Mouse (Mus musculus): ENCODE results near the gene Duxbl1. TPM values are rescaled to one million over a fixed set of nuclear protein-coding genes. Genes with fewer than 3 reads are reported as not detected.

Gene Duxbl1
- 4.6 and 5.0 TPM in 2 replicates for polyA plus RNA-seq (2012; rRNA removed)

DNA sequence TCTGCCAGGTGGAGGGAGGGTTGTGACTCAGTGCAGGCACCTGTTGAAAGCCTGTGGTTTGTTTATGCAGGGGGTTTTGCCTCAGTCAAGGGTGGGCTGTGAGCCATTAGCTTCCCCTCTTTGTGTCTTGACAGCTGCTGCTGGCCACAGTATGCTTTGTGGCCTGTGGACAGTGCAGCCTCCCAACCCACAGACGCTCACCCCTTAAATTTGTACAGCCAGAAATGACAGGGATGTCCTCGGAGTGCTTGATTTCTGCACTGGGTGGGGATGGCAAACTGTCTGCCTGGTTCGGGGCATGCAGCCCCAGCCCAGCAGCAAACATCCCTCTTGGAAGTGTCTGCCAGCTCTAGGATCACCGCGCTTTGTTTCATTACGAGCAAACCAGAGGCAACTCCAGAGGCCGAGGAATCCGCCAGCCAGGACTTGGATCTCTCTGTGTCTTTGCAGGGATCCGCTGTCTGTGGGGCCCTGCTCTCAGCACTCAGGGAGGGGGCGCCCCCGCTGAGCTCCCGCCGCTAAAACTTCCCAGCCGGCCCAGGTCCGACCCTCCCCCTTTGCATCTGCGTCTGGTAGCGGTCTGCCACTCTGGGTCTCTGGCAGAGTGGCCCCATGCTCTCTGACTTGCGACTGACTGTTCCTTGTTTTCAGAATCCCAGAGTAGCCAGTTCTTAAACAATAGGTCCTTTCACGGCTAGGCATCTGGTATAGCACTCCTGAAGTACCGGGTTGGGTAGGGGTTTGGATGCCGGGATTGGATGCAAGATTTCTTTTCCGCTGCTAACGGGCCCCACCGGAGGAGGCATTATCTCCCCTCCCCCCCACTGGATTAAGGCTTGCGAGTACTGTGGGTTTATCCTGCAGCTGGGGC lies at the start of gene Duxbl1:
TSS of gene Duxbl1 (plus strand) at position 207 of the 871 bp plus-strand sequence.

DNA sequence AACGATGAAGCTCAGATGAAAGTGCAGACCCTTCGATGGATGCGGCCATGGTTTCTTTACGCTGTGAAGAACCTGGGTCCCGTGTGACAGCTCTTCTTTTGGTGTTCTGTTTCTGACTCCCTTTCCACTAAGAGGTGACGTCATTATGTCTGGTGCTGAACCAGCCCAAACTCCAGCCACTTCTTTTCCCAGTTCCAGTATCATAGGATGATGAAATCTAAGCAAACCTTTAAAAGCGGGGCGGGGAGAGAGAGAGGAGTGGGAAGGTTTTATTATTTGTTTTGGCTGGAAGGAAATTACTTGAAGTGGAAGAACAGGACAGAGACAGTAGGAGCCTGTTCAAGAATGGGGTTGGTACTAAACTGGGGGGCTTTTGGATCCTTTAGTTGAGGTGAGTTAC lies 40.4 kb upstream of the Duxbl1 start, which contains the start of gene Cphx1:
TSS of gene Cphx1 (plus strand) at position 301 of the 400 bp plus-strand sequence.

Other genes with a start within 250 kb of the Duxbl1 start
- 17.2 and 19.2 TPM in 2 replicates for gene Zcchc24, start 209.5 kb upstream of the Duxbl1 start, polyA plus RNA-seq (2012; rRNA removed)
- gene Anxa11, start 136.4 kb upstream of the Duxbl1 start, polyA plus RNA-seq (2012; rRNA removed): 3.5 and 4.2 TPM in 2 replicates
- 0.70 TPM in 1 of 2 replicates, not detected in the other for gene Plac9a, start 75.5 kb upstream of the Duxbl1 start, polyA plus RNA-seq (2012; rRNA removed)
- 3.6 and 4.5 TPM in 2 replicates for gene Tmem254a, start 50.9 kb upstream of the Duxbl1 start, polyA plus RNA-seq (2012; rRNA removed)
- 0.05 and 0.11 TPM in 2 replicates for gene Cphx1, start 40.3 kb upstream of the Duxbl1 start, polyA plus RNA-seq (2012; rRNA removed)
- gene Gm9780, start 64.1 kb downstream of the Duxbl1 start, polyA plus RNA-seq (2012; rRNA removed): 6.4 and 9.4 TPM in 2 replicates
- gene Tmem254c, start 88.8 kb downstream of the Duxbl1 start, polyA plus RNA-seq (2012; rRNA removed): not detected in 2 replicates
- gene Cphx2, start 102.9 kb downstream of the Duxbl1 start, polyA plus RNA-seq (2012; rRNA removed): not detected in 2 replicates
- not detected in 2 replicates for gene Cphx3, start 103.7 kb downstream of the Duxbl1 start, polyA plus RNA-seq (2012; rRNA removed)
- not detected in 2 replicates for gene Duxbl2, start 139.8 kb downstream of the Duxbl1 start, polyA plus RNA-seq (2012; rRNA removed)
- 5.4 and 6.8 TPM in 2 replicates for gene Plac9b, start 203.9 kb downstream of the Duxbl1 start, polyA plus RNA-seq (2012; rRNA removed)
- 23.6 and 25.8 TPM in 2 replicates for gene Tmem254b, start 228.5 kb downstream of the Duxbl1 start, polyA plus RNA-seq (2012; rRNA removed)

All from central nervous system, embryonic 18 days (tissue).